Mouse (Mus musculus) intestine, postnatal 0 days (tissue): Measurements from ENCODE around the gene Cfap65. TPM values are rescaled to one million over a fixed set of nuclear protein-coding genes. Genes with fewer than 3 reads are reported as not detected.
A peak's percentile ranks its signal among the peaks of the same experiment; 100 is the strongest.

Experiments
- ATAC-seq: fragments of 200-750 bp; cut with Nextera tagmentation; 2 replicates; pipeline ENCODE4 v1.8.0; 2017; ENCODE audit warnings: mild to moderate bottlenecking, moderate TSS enrichment, moderate library complexity
- H3K27ac ChIP-seq: fragments of 300-500 bp; sonication (generic); 2 replicates; pipeline ENCODE4 v1.5.1; 2014; ENCODE audit warnings: mild to moderate bottlenecking, low read depth, low read length, moderate library complexity
- H3K27me3 ChIP-seq: fragments of 300-500 bp; sonication (generic); replicated peaks from 2 replicates; pipeline ENCODE4 v1.6.1; 2014; ENCODE audit warnings: low read length, mixed read lengths; ENCODE audit not compliant: control insufficient read depth, insufficient read depth
- H3K36me3 ChIP-seq: fragments of 300-500 bp; sonication (generic); 2 replicates; pipeline ENCODE4 v1.6.1; 2014; ENCODE audit warnings: mild to moderate bottlenecking, moderate library complexity; ENCODE audit not compliant: control insufficient read depth, insufficient read depth
- H3K4me1 ChIP-seq: fragments of 300-500 bp; sonication (generic); replicated peaks from 2 replicates; pipeline ENCODE4 v1.6.1; 2014; ENCODE audit warnings: antibody characterized with exemption, low read length, mixed read lengths; ENCODE audit not compliant: control insufficient read depth, insufficient read depth
- H3K4me2 ChIP-seq: fragments of 300-500 bp; sonication (generic); replicated peaks from 2 replicates; pipeline ENCODE4 v1.6.1; 2014; ENCODE audit warnings: low read depth, mild to moderate bottlenecking, moderate library complexity
- H3K4me3 ChIP-seq: fragments of 300-500 bp; sonication (generic); 2 replicates; pipeline ENCODE4 v1.5.1; 2014; ENCODE audit warnings: low read depth, low read length
- H3K9ac ChIP-seq: fragments of 300-500 bp; sonication (generic); 2 replicates; pipeline ENCODE4 v1.6.1; 2014; ENCODE audit warnings: mild to moderate bottlenecking, low read depth, low read length
- H3K9me3 ChIP-seq: fragments of 300-500 bp; sonication (generic); 2 replicates; pipeline ENCODE4 v1.6.1; 2016; ENCODE audit warnings: mixed run types; ENCODE audit not compliant: control insufficient read depth
- CTCF ChIP-seq: sonication (generic); IDR thresholded peaks from 2 replicates; pipeline ENCODE4 v1.5.1; 2016; ENCODE audit warnings: low read depth, mild to moderate bottlenecking, control low read depth, antibody characterized with exemption, moderate library complexity
- WGBS: fragments of 180-500 bp; shearing (Covaris S2); extraction: QIAGEN DNeasy Blood & Tissue Kit; methylation state at CpG from one replicate; pipeline ENCODE4 v1.1.7; 2014; 5-methylcytosine and 5-hydroxymethylcytosine counted together
- polyA plus RNA-seq: library from polyadenylated mRNA; unstranded; fragments of >200 nt; fragmentation: Nextera tagmentation; extraction: Ambion mirVana; gene quantifications from 2 replicates; pipeline ENCODE4 v1.2.1, GENCODE M21; 2015

Gene Cfap65
- polyA plus RNA-seq, 1 experiment from 2014 or later = 0.03 TPM

DNA sequence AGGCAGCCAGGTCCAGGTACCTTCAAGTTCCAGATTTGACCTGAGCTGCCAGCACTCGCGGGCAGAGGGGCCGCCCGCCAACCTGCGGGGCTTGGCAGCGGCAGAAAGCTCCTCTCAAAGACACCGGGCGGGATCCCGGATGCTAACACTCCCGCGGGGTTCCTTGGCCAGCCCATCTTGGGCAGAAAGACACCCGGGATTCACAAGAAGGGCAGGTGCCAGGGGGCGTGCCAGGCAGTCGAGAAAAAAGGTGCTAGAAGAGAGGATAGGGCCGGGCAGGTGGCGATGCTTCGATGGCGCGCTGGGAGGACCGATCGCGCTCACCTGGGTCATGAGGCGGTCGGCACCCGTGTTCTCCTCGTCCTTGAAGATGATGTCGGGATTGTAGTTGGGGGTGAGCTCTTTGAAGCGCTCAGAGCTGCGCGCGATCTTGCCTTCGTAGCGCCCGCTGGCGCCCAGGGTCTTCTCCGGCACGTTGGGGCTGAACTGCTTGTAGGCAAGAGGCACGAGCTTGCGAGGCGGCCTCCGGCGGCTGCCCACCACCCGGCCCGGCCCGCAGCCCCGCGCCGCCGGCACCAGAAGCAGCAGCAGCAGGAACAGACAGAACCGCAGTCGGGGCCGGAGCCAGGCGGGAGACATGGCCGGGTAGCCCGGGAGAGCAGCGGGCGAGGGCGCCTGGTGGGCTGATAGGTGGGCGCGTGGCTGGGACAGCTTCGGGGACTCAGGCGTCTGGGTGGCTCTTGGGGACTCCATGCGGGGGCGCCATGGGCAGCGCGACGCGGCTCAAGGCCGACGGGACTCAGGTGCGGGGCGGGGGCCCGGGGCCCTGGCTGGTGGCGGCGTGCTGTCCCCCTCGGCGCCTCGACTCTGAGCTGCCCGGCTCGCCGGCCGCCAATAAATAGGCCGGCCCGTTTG lies 15.4 kb upstream of the Cfap65 start:
- ATAC-seq = peak; percentile 7; the same call in 1 of the 2 replicates
- peaks cover 3% of the 10 kb centered on the region; the same call in 1 of the 2 replicates for H3K4me1 ChIP-seq
- WGBS = 1% methylated on average over 70 of the region's 84 CpGs
- H3K36me3 ChIP-seq = peaks cover 10% of the 10 kb centered on the region; the same call in 1 of the 2 replicates
- TF ChIP-seq CTCF = no peak; the same call in 1 of the 2 replicates
- peak overlapping the region; percentile 78 for H3K4me2 ChIP-seq
- H3K27ac ChIP-seq = peak overlapping the region; percentile 95
- peaks cover 38% of the 10 kb centered on the region for H3K27me3 ChIP-seq
- H3K4me3 ChIP-seq = peak overlapping the region; percentile 70
- peak overlapping the region; percentile 84 for H3K9ac ChIP-seq
- H3K9me3 ChIP-seq = no peaks in the 10 kb centered on the region

- Histone ChIP-seq H3K4me3 (peak overlapping the region; percentile 70), H3K27ac (peak overlapping the region; percentile 95), H3K9ac (peak overlapping the region; percentile 84), H3K4me2 (peak overlapping the region; percentile 78), H3K9me3 (no peaks in the 10 kb centered on the region), H3K27me3 (peaks cover 38% of the 10 kb centered on the region), H3K4me1 (peaks cover 3% of the 10 kb centered on the region; the same call in 1 of the 2 replicates), H3K36me3 (peaks cover 16% of the 10 kb centered on the region; the same call in 1 of the 2 replicates)
- no peak for TF ChIP-seq CTCF
- WGBS = under 1% methylated on average over 16 of the region's 16 CpGs
- no peak for ATAC-seq
Observed at GRCm38 (mm10) chr1:74950066-74950465, 14.7 kb upstream of the Cfap65 start.

DNA sequence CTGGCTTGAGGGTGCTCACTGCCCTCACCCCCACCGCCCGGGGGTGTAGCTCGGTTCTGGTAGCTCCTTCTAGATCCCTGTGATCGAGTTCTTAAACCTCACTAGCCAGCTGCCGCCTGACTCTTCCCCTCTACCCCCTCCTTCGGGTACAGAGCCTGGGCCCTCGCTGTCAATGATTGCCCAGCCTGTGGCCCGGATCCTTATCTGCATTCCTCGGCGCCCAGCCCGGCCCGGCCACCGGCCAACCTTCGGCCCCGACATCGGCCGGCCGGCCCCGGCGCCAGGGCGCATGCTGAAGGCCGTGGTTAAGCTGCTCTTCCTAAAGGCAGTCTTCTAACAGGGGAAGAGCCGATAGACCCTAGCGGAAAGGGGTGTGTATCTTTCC lies 14.3 kb upstream of the Cfap65 start:
- Histone ChIP-seq H3K4me1 (peaks cover 3% of the 10 kb centered on the region; the same call in 1 of the 2 replicates), H3K9ac (peak overlapping the region; percentile 84), H3K4me3 (peak overlapping the region; percentile 70), H3K9me3 (no peaks in the 10 kb centered on the region), H3K4me2 (peak overlapping the region; percentile 78), H3K27ac (peak overlapping the region; percentile 95), H3K27me3 (peaks cover 38% of the 10 kb centered on the region), H3K36me3 (peaks cover 20% of the 10 kb centered on the region; the same call in 1 of the 2 replicates)
- TF ChIP-seq CTCF = no peak
- WGBS = 2% methylated on average over 24 of the region's 24 CpGs
- peak; percentile 66 for ATAC-seq

DNA sequence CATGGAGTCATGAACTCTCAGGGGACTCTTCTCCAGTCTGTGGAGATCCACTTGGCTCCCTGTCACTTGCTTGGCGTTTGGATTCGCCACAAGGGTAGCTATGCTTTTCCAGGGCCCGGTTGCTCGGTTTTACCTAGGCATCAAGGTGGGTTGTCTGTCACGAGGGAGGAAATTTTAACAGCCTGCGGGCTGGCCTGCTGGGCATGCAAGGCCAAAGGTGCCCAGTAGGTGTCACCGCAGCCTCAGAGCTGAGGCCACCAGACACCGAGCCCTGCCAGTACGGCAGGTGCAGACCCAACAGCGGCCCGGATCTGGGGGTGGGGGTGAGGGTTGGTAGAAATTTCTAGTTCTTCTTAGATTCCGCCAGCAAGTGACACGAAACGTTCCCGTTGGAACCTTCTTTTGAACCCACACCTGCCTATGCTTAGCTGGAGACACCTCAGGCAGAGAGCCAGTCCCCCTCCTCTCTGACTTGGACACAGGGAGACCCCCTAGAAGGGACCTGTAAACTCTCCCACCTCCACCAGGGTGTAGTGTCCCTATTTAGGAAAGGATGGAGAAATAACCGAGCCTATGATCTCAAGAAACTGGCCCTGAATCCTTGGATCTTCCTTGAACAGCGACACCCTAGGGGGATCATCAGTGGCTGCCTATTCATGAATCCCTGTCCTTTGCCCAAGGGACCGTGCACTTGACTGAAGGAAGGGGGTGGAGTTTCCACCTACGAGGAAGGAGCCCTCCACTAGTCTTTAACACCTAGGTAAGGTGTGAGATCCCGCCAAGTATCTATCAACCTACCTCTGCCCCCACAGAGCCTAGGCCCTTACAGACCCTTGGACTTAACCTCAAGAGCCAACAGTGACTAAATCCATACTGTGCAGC lies 13.6 kb upstream of the Cfap65 start:
- Histone ChIP-seq H3K4me2 (peak overlapping the region; percentile 78), H3K4me1 (peaks cover 3% of the 10 kb centered on the region; the same call in 1 of the 2 replicates), H3K27ac (peak overlapping the region; percentile 95), H3K27me3 (peaks cover 38% of the 10 kb centered on the region), H3K4me3 (peak overlapping the region; percentile 70), H3K9ac (peak overlapping the region; percentile 84), H3K36me3 (peaks cover 20% of the 10 kb centered on the region; the same call in 1 of the 2 replicates), H3K9me3 (no peaks in the 10 kb centered on the region)
- 1% methylated on average over 20 of the region's 20 CpGs for WGBS
- TF ChIP-seq CTCF = peak; percentile 91
- ATAC-seq = peak; percentile 68

DNA sequence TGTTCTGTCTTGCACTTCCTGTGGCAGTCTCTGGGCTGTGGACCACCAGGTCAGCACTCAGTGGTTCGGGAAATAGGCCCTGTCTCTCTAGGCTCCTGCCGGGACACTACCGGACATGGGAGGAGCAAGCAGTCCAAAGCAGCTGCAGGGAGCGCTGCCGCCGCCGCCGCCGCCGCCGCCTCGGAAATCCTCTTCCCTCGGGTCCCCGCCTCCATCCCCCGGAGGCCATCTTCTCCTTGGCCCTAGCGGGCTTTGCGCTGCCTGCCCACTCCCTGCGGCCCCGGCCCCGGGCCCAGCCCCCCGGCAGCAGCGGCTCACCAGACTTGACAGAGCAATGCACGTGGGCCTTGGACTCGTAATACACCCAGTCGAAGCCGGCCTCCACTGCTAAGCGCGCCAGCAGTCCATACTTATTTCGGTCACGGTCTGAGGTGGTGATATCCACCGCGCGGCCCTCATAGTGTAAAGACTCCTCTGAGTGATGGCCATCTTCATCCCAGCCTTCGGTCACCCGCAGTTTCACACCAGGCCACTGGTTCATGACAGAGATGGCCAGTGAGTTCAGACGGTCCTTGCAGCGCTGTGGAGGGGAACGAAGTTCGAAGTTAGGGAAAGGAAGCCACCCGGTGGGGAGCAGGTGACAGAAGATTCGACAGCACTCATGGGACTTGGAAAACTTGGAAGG lies 12.7 kb upstream of the Cfap65 start:
- Histone ChIP-seq H3K27me3 (peaks cover 34% of the 10 kb centered on the region), H3K9ac (peak overlapping the region; percentile 84), H3K4me2 (peak overlapping the region; percentile 78), H3K4me1 (peaks cover 3% of the 10 kb centered on the region; the same call in 1 of the 2 replicates), H3K27ac (0 out of 2 replicates have a peak overlapping the region, but pooled peaks have one; percentile 95), H3K4me3 (peak overlapping the region; percentile 70), H3K36me3 (peaks cover 20% of the 10 kb centered on the region; the same call in 1 of the 2 replicates), H3K9me3 (no peaks in the 10 kb centered on the region)
- no peak for TF ChIP-seq CTCF
- WGBS = 3% methylated on average over 39 of the region's 41 CpGs
- ATAC-seq = no peak
